Comparison of ENCODE assay signal across 8 mouse cellular contexts in genomic region chr13:97645107-97646020, GRCm38 (mm10).
DNase-seq lines count a peak whose midpoint lies in the region; ATAC-seq lines count a peak whose summit lies in the region.

No protein-coding gene starts in this region.

- peak; percentile 14 to 60 for DNase-seq in adrenal gland, adult (ENCODE audit: inconsistent age in 2 of 2, low spot score in 1 of 2)
- no peak for DNase-seq in adrenal gland, postnatal 4 days (ENCODE audit: low spot score in 2 of 2)
- peak; percentile 50 for DNase-seq in CD4-positive, CD25-positive, alpha-beta regulatory T cell, adult 2 months (ENCODE audit: low read depth, low spot score)
- peak; percentile 75 for DNase-seq in kidney, postnatal 14 days
- DNase-seq in thymus, postnatal 14 days, result peak; percentile 31
- no peak for DNase-seq in frontal cortex, postnatal 25 days (ENCODE audit: low spot score in 2 of 2)
- DNase-seq in gastrocnemius, adult 8-10 months (ENCODE audit: low spot score in 2 of 2), result no peak

- ATAC-seq in granulocyte monocyte progenitor cell, adult 5-6 weeks (replicated peaks; ENCODE audit: poor library complexity, severe bottlenecking), result peak; percentile 79

Comparison
In these comparisons a context has a peak if more than half of its experiments do, and no peak if none do; other contexts are left out.
1. DNase-seq: peak in adrenal gland, adult (2 of 2), CD4-positive, CD25-positive, alpha-beta regulatory T cell, adult 2 months (single experiment), kidney, postnatal 14 days (single experiment) and thymus, postnatal 14 days (single experiment); none in adrenal gland, postnatal 4 days (0 of 2), frontal cortex, postnatal 25 days (0 of 2) and gastrocnemius, adult 8-10 months (0 of 2).